Mouse (Mus musculus) myocyte (in vitro differentiated cells): ENCODE data around the gene Prdm11. TPM values are rescaled to one million over a fixed set of nuclear protein-coding genes. Genes with fewer than 3 reads are reported as not detected.

ENCODE experiments used
- H3K27me3 ChIP-seq: one replicate; pipeline ENCODE4 v1.6.1; 2011; ENCODE audit not compliant: control insufficient read depth, insufficient read depth, insufficient read length
- H3K36me3 ChIP-seq: one replicate; pipeline ENCODE4 v1.6.1; 2011; ENCODE audit not compliant: control insufficient read depth, insufficient read depth
- H3K4me2 ChIP-seq: one replicate; pipeline ENCODE4 v1.6.1; 2011; ENCODE audit warnings: low read depth, control low read depth
- H3K4me3 ChIP-seq: one replicate; pipeline ENCODE4 v1.5.1; 2011; ENCODE audit warnings: mild to moderate bottlenecking, control low read depth, moderate library complexity
- H3K79me2 ChIP-seq: one replicate; pipeline ENCODE4 v1.6.1; 2011; ENCODE audit not compliant: control insufficient read depth, insufficient read depth
- H3ac ChIP-seq: one replicate; pipeline ENCODE4 v1.6.1; 2011; ENCODE audit not compliant: control insufficient read depth, insufficient read length
- CEBPB ChIP-seq: IDR thresholded peaks from 2 replicates; pipeline ENCODE4 v1.6.1; 2011; ENCODE audit warnings: mild to moderate bottlenecking, moderate library complexity; ENCODE audit not compliant: poor library complexity, insufficient read depth, severe bottlenecking
- E2F4 ChIP-seq: IDR thresholded peaks from one replicate; pipeline ENCODE4 v1.6.1; 2011; ENCODE audit warnings: mild to moderate bottlenecking, control low read depth, moderate library complexity; ENCODE audit not compliant: insufficient read depth
- MAX ChIP-seq: IDR thresholded peaks from one replicate; pipeline ENCODE4 v1.6.1; 2011; ENCODE audit warnings: low read depth, mild to moderate bottlenecking, control low read depth
- MYOD1 ChIP-seq, 3 experiments: IDR thresholded peaks; one replicate each; pipeline ENCODE4 v1.6.1; 2011; ENCODE audit warnings: control low read depth in 2 of 3, low read depth in 2 of 3, mild to moderate bottlenecking in 2 of 3, moderate library complexity in 1 of 3; ENCODE audit not compliant: insufficient read length in 2 of 3, control insufficient read depth in 1 of 3
- MYOG ChIP-seq, 3 experiments: IDR thresholded peaks; one replicate each; pipeline ENCODE4 v1.6.1; 2011; ENCODE audit warnings: control low read depth in 2 of 3, low read depth in 2 of 3, mild to moderate bottlenecking in 2 of 3; ENCODE audit not compliant: insufficient read length in 2 of 3, control insufficient read depth in 1 of 3, insufficient read depth in 1 of 3
- POLR2A ChIP-seq: IDR thresholded peaks from one replicate; pipeline ENCODE4 v1.6.1; 2011; ENCODE audit warnings: low read depth, mild to moderate bottlenecking, control low read depth, moderate library complexity; ENCODE audit not compliant: insufficient read length
- POLR2AphosphoS2 ChIP-seq: IDR thresholded peaks from one replicate; pipeline ENCODE4 v1.6.1; 2011; ENCODE audit warnings: low read depth, control low read depth; ENCODE audit not compliant: insufficient read length
- REST ChIP-seq: IDR thresholded peaks from one replicate; pipeline ENCODE4 v1.6.1; 2011; ENCODE audit warnings: mild to moderate bottlenecking, control low read depth, moderate library complexity; ENCODE audit not compliant: insufficient read depth, insufficient read length
- SRF ChIP-seq: IDR thresholded peaks from one replicate; pipeline ENCODE4 v1.6.1; 2011; ENCODE audit warnings: low read depth; ENCODE audit not compliant: control insufficient read depth, insufficient read length
- TCF12 ChIP-seq: IDR thresholded peaks from one replicate; pipeline ENCODE4 v1.6.1; 2011; ENCODE audit warnings: mild to moderate bottlenecking, control low read depth; ENCODE audit not compliant: poor library complexity, insufficient read depth, severe bottlenecking
- TCF3 ChIP-seq: IDR thresholded peaks from one replicate; pipeline ENCODE4 v1.6.1; 2011; ENCODE audit warnings: low read depth, control low read depth; ENCODE audit not compliant: insufficient read length
- USF1 ChIP-seq: IDR thresholded peaks from one replicate; pipeline ENCODE4 v1.6.1; 2011; ENCODE audit warnings: low read depth, mild to moderate bottlenecking, control low read depth, moderate library complexity
- polyA plus RNA-seq: library from polyadenylated mRNA; unstranded; fragments of >200 nt; fragmentation: generic; extraction: Trizol; gene quantifications from one replicate; pipeline ENCODE4 v1.2.1, GENCODE M21; 2012; ENCODE audit warnings: missing spikeins

Gene Prdm11
- polyA plus RNA-seq, 1 experiment = 0.78 TPM

GRCm38 (mm10) chr2:93027713-93028112, 18.3 kb downstream of the Prdm11 start:
- Histone ChIP-seq H3K79me2 (no peaks in the 10 kb centered on the region), H3K4me3 (no peak overlapping the region), H3K36me3 (no peaks in the 10 kb centered on the region), H3K27me3 (peaks cover 38% of the 10 kb centered on the region), H3ac (no peak overlapping the region), H3K4me2 (no peak overlapping the region)
- TF ChIP-seq SRF (no peak), POLR2AphosphoS2 (no peak), MAX (no peak), TCF12 (no peak), TCF3 (no peak), E2F4 (no peak), MYOG (IDR thresholded peaks at IDR 0.05; ENCODE audit: control insufficient read depth in 1 of 3, insufficient read depth in 1 of 3, insufficient read length in 2 of 3, low read depth in 2 of 3) (no peak), MYOD1 (IDR thresholded peaks at IDR 0.05; ENCODE audit: control insufficient read depth in 1 of 3, insufficient read length in 2 of 3, low read depth in 2 of 3) (no peak), CEBPB (no peak), POLR2A (no peak), REST (no peak), USF1 (no peak)

- Histone ChIP-seq H3K27me3 (peaks cover 38% of the 10 kb centered on the region), H3K4me2 (no peak overlapping the region), H3K4me3 (no peak overlapping the region), H3K36me3 (no peaks in the 10 kb centered on the region), H3K79me2 (no peaks in the 10 kb centered on the region), H3ac (no peak overlapping the region)
- no peak for TF ChIP-seq TCF12
- no peak for TF ChIP-seq MYOG (IDR thresholded peaks at IDR 0.05; ENCODE audit: control insufficient read depth in 1 of 3, insufficient read depth in 1 of 3, insufficient read length in 2 of 3, low read depth in 2 of 3)
- TF ChIP-seq POLR2A = no peak
- TF ChIP-seq TCF3 = no peak
- no peak for TF ChIP-seq MAX
- no peak for TF ChIP-seq MYOD1 (IDR thresholded peaks at IDR 0.05; ENCODE audit: control insufficient read depth in 1 of 3, insufficient read length in 2 of 3, low read depth in 2 of 3)
- TF ChIP-seq USF1 = no peak
- TF ChIP-seq POLR2AphosphoS2 = no peak
- no peak for TF ChIP-seq REST
- TF ChIP-seq SRF = no peak
- TF ChIP-seq E2F4 = no peak
- TF ChIP-seq CEBPB = no peak
These were observed 21.5 kb downstream of the Prdm11 start for GRCm38 (mm10) chr2:93024431-93024830.

- Histone ChIP-seq H3ac (no peak overlapping the region), H3K27me3 (peaks cover 13% of the 10 kb centered on the region), H3K4me3 (no peak overlapping the region), H3K79me2 (no peaks in the 10 kb centered on the region), H3K36me3 (no peaks in the 10 kb centered on the region), H3K4me2 (no peak overlapping the region)
- no peak for TF ChIP-seq POLR2A
- TF ChIP-seq USF1 = no peak
These were observed 27.1 kb downstream of the Prdm11 start for GRCm38 (mm10) chr2:93018854-93019253.

- Histone ChIP-seq H3K4me2 (no peak overlapping the region), H3K4me3 (no peak overlapping the region), H3ac (no peak overlapping the region), H3K36me3 (no peaks in the 10 kb centered on the region), H3K27me3 (peaks cover 13% of the 10 kb centered on the region), H3K79me2 (no peaks in the 10 kb centered on the region)
- TF ChIP-seq MAX (no peak), MYOG (IDR thresholded peaks at IDR 0.05; ENCODE audit: control insufficient read depth in 1 of 3, insufficient read depth in 1 of 3, insufficient read length in 2 of 3, low read depth in 2 of 3) (no peak), TCF12 (no peak), MYOD1 (IDR thresholded peaks at IDR 0.05; ENCODE audit: control insufficient read depth in 1 of 3, insufficient read length in 2 of 3, low read depth in 2 of 3) (no peak), TCF3 (no peak), E2F4 (no peak), CEBPB (no peak), POLR2AphosphoS2 (no peak), USF1 (no peak), REST (no peak), SRF (no peak), POLR2A (no peak)
These were observed 28.8 kb downstream of the Prdm11 start for GRCm38 (mm10) chr2:93017151-93017550.

GRCm38 (mm10) chr2:93015041-93015440, 30.9 kb downstream of the Prdm11 start:
- no peak for TF ChIP-seq CEBPB
- TF ChIP-seq REST = no peak
- TF ChIP-seq E2F4 = no peak
- TF ChIP-seq SRF = no peak
- no peak for TF ChIP-seq POLR2A
- no peak for TF ChIP-seq MYOG (IDR thresholded peaks at IDR 0.05; ENCODE audit: control insufficient read depth in 1 of 3, insufficient read depth in 1 of 3, insufficient read length in 2 of 3, low read depth in 2 of 3)
- TF ChIP-seq MYOD1 (IDR thresholded peaks at IDR 0.05; ENCODE audit: control insufficient read depth in 1 of 3, insufficient read length in 2 of 3, low read depth in 2 of 3) = no peak
- TF ChIP-seq TCF12 = no peak
- TF ChIP-seq POLR2AphosphoS2 = no peak
- no peak for TF ChIP-seq MAX
- no peak for TF ChIP-seq TCF3
- TF ChIP-seq USF1 = no peak
- H3K27me3 ChIP-seq = peaks cover 13% of the 10 kb centered on the region

More at GRCm38 (mm10) chr2:93015041-93015440, 30.9 kb downstream of the Prdm11 start:
- Histone ChIP-seq H3K4me3 (no peak overlapping the region), H3K36me3 (no peaks in the 10 kb centered on the region), H3K79me2 (no peaks in the 10 kb centered on the region), H3K4me2 (peak overlapping the region; percentile 45), H3ac (no peak overlapping the region)
